Mouse (Mus musculus) myocyte (in vitro differentiated cells): ENCODE measurements around the gene Smox. TPM values are rescaled to one million over a fixed set of nuclear protein-coding genes. Genes with fewer than 3 reads are reported as not detected.
"Not testable (repeated sequence)": the region's sequence is repeated elsewhere in the genome, so short reads cannot be mapped to it uniquely, and the experiment has no call there.

Experiments
- H3K27me3 ChIP-seq: one replicate; pipeline ENCODE4 v1.6.1; 2011; ENCODE audit not compliant: control insufficient read depth, insufficient read depth, insufficient read length
- H3K36me3 ChIP-seq: one replicate; pipeline ENCODE4 v1.6.1; 2011; ENCODE audit not compliant: control insufficient read depth, insufficient read depth
- H3K4me2 ChIP-seq: one replicate; pipeline ENCODE4 v1.6.1; 2011; ENCODE audit warnings: low read depth, control low read depth
- H3K4me3 ChIP-seq: one replicate; pipeline ENCODE4 v1.5.1; 2011; ENCODE audit warnings: mild to moderate bottlenecking, control low read depth, moderate library complexity
- H3K79me2 ChIP-seq: one replicate; pipeline ENCODE4 v1.6.1; 2011; ENCODE audit not compliant: control insufficient read depth, insufficient read depth
- H3ac ChIP-seq: one replicate; pipeline ENCODE4 v1.6.1; 2011; ENCODE audit not compliant: control insufficient read depth, insufficient read length
- CEBPB ChIP-seq: IDR thresholded peaks from 2 replicates; pipeline ENCODE4 v1.6.1; 2011; ENCODE audit warnings: mild to moderate bottlenecking, moderate library complexity; ENCODE audit not compliant: poor library complexity, insufficient read depth, severe bottlenecking
- E2F4 ChIP-seq: IDR thresholded peaks from one replicate; pipeline ENCODE4 v1.6.1; 2011; ENCODE audit warnings: mild to moderate bottlenecking, control low read depth, moderate library complexity; ENCODE audit not compliant: insufficient read depth
- MAX ChIP-seq: IDR thresholded peaks from one replicate; pipeline ENCODE4 v1.6.1; 2011; ENCODE audit warnings: low read depth, mild to moderate bottlenecking, control low read depth
- MYOD1 ChIP-seq, 3 experiments: IDR thresholded peaks; one replicate each; pipeline ENCODE4 v1.6.1; 2011; ENCODE audit warnings: control low read depth in 2 of 3, low read depth in 2 of 3, mild to moderate bottlenecking in 2 of 3, moderate library complexity in 1 of 3; ENCODE audit not compliant: insufficient read length in 2 of 3, control insufficient read depth in 1 of 3
- MYOG ChIP-seq, 3 experiments: IDR thresholded peaks; one replicate each; pipeline ENCODE4 v1.6.1; 2011; ENCODE audit warnings: control low read depth in 2 of 3, low read depth in 2 of 3, mild to moderate bottlenecking in 2 of 3; ENCODE audit not compliant: insufficient read length in 2 of 3, control insufficient read depth in 1 of 3, insufficient read depth in 1 of 3
- POLR2A ChIP-seq: IDR thresholded peaks from one replicate; pipeline ENCODE4 v1.6.1; 2011; ENCODE audit warnings: low read depth, mild to moderate bottlenecking, control low read depth, moderate library complexity; ENCODE audit not compliant: insufficient read length
- POLR2AphosphoS2 ChIP-seq: IDR thresholded peaks from one replicate; pipeline ENCODE4 v1.6.1; 2011; ENCODE audit warnings: low read depth, control low read depth; ENCODE audit not compliant: insufficient read length
- REST ChIP-seq: IDR thresholded peaks from one replicate; pipeline ENCODE4 v1.6.1; 2011; ENCODE audit warnings: mild to moderate bottlenecking, control low read depth, moderate library complexity; ENCODE audit not compliant: insufficient read depth, insufficient read length
- SRF ChIP-seq: IDR thresholded peaks from one replicate; pipeline ENCODE4 v1.6.1; 2011; ENCODE audit warnings: low read depth; ENCODE audit not compliant: control insufficient read depth, insufficient read length
- TCF12 ChIP-seq: IDR thresholded peaks from one replicate; pipeline ENCODE4 v1.6.1; 2011; ENCODE audit warnings: mild to moderate bottlenecking, control low read depth; ENCODE audit not compliant: poor library complexity, insufficient read depth, severe bottlenecking
- TCF3 ChIP-seq: IDR thresholded peaks from one replicate; pipeline ENCODE4 v1.6.1; 2011; ENCODE audit warnings: low read depth, control low read depth; ENCODE audit not compliant: insufficient read length
- USF1 ChIP-seq: IDR thresholded peaks from one replicate; pipeline ENCODE4 v1.6.1; 2011; ENCODE audit warnings: low read depth, mild to moderate bottlenecking, control low read depth, moderate library complexity
- polyA plus RNA-seq: library from polyadenylated mRNA; unstranded; fragments of >200 nt; fragmentation: generic; extraction: Trizol; gene quantifications from one replicate; pipeline ENCODE4 v1.2.1, GENCODE M21; 2012; ENCODE audit warnings: missing spikeins

Gene Smox
- polyA plus RNA-seq, 1 experiment, result 27.1 TPM

- Histone ChIP-seq H3K4me3 (no peak overlapping the region), H3K79me2 (no peaks in the 10 kb centered on the region), H3K36me3 (no peaks in the 10 kb centered on the region), H3ac (no peak overlapping the region), H3K27me3 (no peaks in the 10 kb centered on the region), H3K4me2 (no peak overlapping the region)
- TF ChIP-seq TCF3 (no peak), MYOG (IDR thresholded peaks at IDR 0.05; ENCODE audit: control insufficient read depth in 1 of 3, insufficient read depth in 1 of 3, insufficient read length in 2 of 3, low read depth in 2 of 3) (no peak), MAX (no peak), MYOD1 (IDR thresholded peaks at IDR 0.05; ENCODE audit: control insufficient read depth in 1 of 3, insufficient read length in 2 of 3, low read depth in 2 of 3) (no peak), USF1 (no peak)
Observed at GRCm38 (mm10) chr2:131462991-131463390, 28.3 kb upstream of the Smox start.

GRCm38 (mm10) chr2:131464147-131464546 lies 27.1 kb upstream of the Smox start:
- H3K4me2 ChIP-seq, result no peak overlapping the region
- H3K27me3 ChIP-seq, result no peaks in the 10 kb centered on the region
- no peak overlapping the region for H3K4me3 ChIP-seq
- no peaks in the 10 kb centered on the region for H3K79me2 ChIP-seq
- no peak overlapping the region for H3ac ChIP-seq
- no peak for TF ChIP-seq POLR2A
- TF ChIP-seq E2F4, result no peak
- no peak for TF ChIP-seq MYOG (IDR thresholded peaks at IDR 0.05; ENCODE audit: control insufficient read depth in 1 of 3, insufficient read depth in 1 of 3, insufficient read length in 2 of 3, low read depth in 2 of 3)
- TF ChIP-seq REST, result no peak
- TF ChIP-seq SRF, result no peak
- no peak for TF ChIP-seq USF1
- H3K36me3 ChIP-seq, result no peaks in the 10 kb centered on the region

- no peak for TF ChIP-seq CEBPB
- no peaks in the 10 kb centered on the region for H3K36me3 ChIP-seq
- no peaks in the 10 kb centered on the region for H3K27me3 ChIP-seq
- no peak overlapping the region for H3K4me3 ChIP-seq
- H3ac ChIP-seq, result no peak overlapping the region
- H3K4me2 ChIP-seq, result no peak overlapping the region
- H3K79me2 ChIP-seq, result no peaks in the 10 kb centered on the region
Observed at GRCm38 (mm10) chr2:131466732-131467131, 24.6 kb upstream of the Smox start.

- Histone ChIP-seq H3K79me2 (no peaks in the 10 kb centered on the region), H3K27me3 (no peaks in the 10 kb centered on the region), H3K36me3 (no peaks in the 10 kb centered on the region), H3K4me2 (no peak overlapping the region), H3ac (no peak overlapping the region), H3K4me3 (no peak overlapping the region)
- TF ChIP-seq SRF (no peak), CEBPB (no peak), TCF3 (no peak), E2F4 (no peak), TCF12 (no peak), MYOD1 (IDR thresholded peaks at IDR 0.05; ENCODE audit: control insufficient read depth in 1 of 3, insufficient read length in 2 of 3, low read depth in 2 of 3) (no peak), MAX (no peak)
Observed at GRCm38 (mm10) chr2:131469916-131470315, 21.4 kb upstream of the Smox start.

- Histone ChIP-seq H3K27me3 (no peaks in the 10 kb centered on the region), H3K4me2 (no peak overlapping the region), H3K79me2 (no peaks in the 10 kb centered on the region), H3K36me3 (no peaks in the 10 kb centered on the region), H3ac (no peak overlapping the region), H3K4me3 (no peak overlapping the region)
- TF ChIP-seq POLR2AphosphoS2 (no peak), REST (no peak), CEBPB (no peak), SRF (no peak), TCF12 (no peak), E2F4 (no peak), USF1 (no peak), TCF3 (no peak), MYOG (IDR thresholded peaks at IDR 0.05; ENCODE audit: control insufficient read depth in 1 of 3, insufficient read depth in 1 of 3, insufficient read length in 2 of 3, low read depth in 2 of 3) (no peak), MAX (no peak), MYOD1 (IDR thresholded peaks at IDR 0.05; ENCODE audit: control insufficient read depth in 1 of 3, insufficient read length in 2 of 3, low read depth in 2 of 3) (no peak), POLR2A (no peak)
Observed at GRCm38 (mm10) chr2:131473749-131474148, 17.5 kb upstream of the Smox start.

GRCm38 (mm10) chr2:131477105-131477504 lies 14.2 kb upstream of the Smox start:
- H3K27me3 ChIP-seq, H3K4me3 ChIP-seq, H3K79me2 ChIP-seq, H3K4me2 ChIP-seq, H3K36me3 ChIP-seq, H3ac ChIP-seq: not testable (repeated sequence)
